Mouse (Mus musculus) heart, postnatal 4 days (tissue): ENCODE results near the gene Cd63. TPM values are rescaled to one million over a fixed set of nuclear protein-coding genes. Genes with fewer than 3 reads are reported as not detected.

Source experiments
- total RNA-seq, 2 experiments: library from RNA; stranded (reverse); gene quantifications; 2 replicates each; pipeline ENCODE4 v1.2.3; 2021

The Cd63 gene
- total RNA-seq, 2 experiments from 2014 or later: 216 to 226 TPM

Other genes starting within 250 kb of the Cd63 start
- 10 to 100 TPM; 11.6 to 12.1 TPM for gene Suox, start 226.9 kb upstream of the Cd63 start, total RNA-seq
- 10 to 100 TPM; 65.1 to 66.3 TPM for gene Rab5b, start 204.7 kb upstream of the Cd63 start, total RNA-seq
- 1 to 10 TPM; 1.3 to 1.8 TPM for gene Pmel, start 196.8 kb upstream of the Cd63 start, total RNA-seq
- 10 to 100 TPM; 59.2 to 63.1 TPM for gene Cdk2, start 196.0 kb upstream of the Cd63 start, total RNA-seq
- 1 to 10 TPM; 5.3 to 6.5 TPM for gene Dgka, start 156.1 kb upstream of the Cd63 start, total RNA-seq
- 10 to 100 TPM; 20.3 to 21.9 TPM for gene Pym1, start 153.1 kb upstream of the Cd63 start, total RNA-seq
- 1 to 10 TPM; 2.3 to 2.9 TPM for gene Mmp19, start 110.1 kb upstream of the Cd63 start, total RNA-seq
- gene Dnajc14, start 96.9 kb upstream of the Cd63 start, total RNA-seq: 10 to 100 TPM; 45.0 to 48.0 TPM
- 10 to 100 TPM; 12.8 to 15.4 TPM for gene Tmem198b, start 96.6 kb upstream of the Cd63 start, total RNA-seq
- 10 to 100 TPM; 56.1 to 57.3 TPM for gene Sarnp, start 83.7 kb upstream of the Cd63 start, total RNA-seq
- 10 to 100 TPM in 1 of 2 experiments, 1 to 10 TPM in 1; 9.5 to 10.1 TPM for gene Ormdl2, start 79.3 kb upstream of the Cd63 start, total RNA-seq
- gene Gdf11, start 9.3 kb upstream of the Cd63 start, total RNA-seq: 1 to 10 TPM; 3.8 to 4.1 TPM
- gene Rdh5, start 21.9 kb downstream of the Cd63 start, total RNA-seq: 1 to 10 TPM; 5.3 to 5.6 TPM
- gene Bloc1s1, start 23.0 kb downstream of the Cd63 start, total RNA-seq: 100 to 1,000 TPM; 152 to 180 TPM
- gene Itga7, start 32.8 kb downstream of the Cd63 start, total RNA-seq: 10 to 100 TPM; 69.6 to 78.5 TPM
- under 1 TPM in 1 of 2 experiments, not detected in 1; 0.21 TPM for gene Mettl7b, start 60.0 kb downstream of the Cd63 start, total RNA-seq
- gene Olfr9, start 88.4 kb downstream of the Cd63 start, total RNA-seq: not detected
- not detected for gene Olfr763, start 109.8 kb downstream of the Cd63 start, total RNA-seq
- gene Olfr764-ps1, start 138.9 kb downstream of the Cd63 start, total RNA-seq: not detected
- gene Olfr765, start 149.0 kb downstream of the Cd63 start, total RNA-seq: not detected
- not detected for gene Olfr766-ps1, start 168.0 kb downstream of the Cd63 start, total RNA-seq
- gene Olfr767, start 181.9 kb downstream of the Cd63 start, total RNA-seq: not detected
- not detected for gene Olfr768, start 198.4 kb downstream of the Cd63 start, total RNA-seq
- gene Olfr769, start 216.9 kb downstream of the Cd63 start, total RNA-seq: not detected
- not detected for gene Olfr770, start 238.0 kb downstream of the Cd63 start, total RNA-seq